Mouse (Mus musculus) fibroblast of lung, adult 2 months (primary cell): ENCODE measurements around the gene 1110002E22Rik.

ENCODE experiments used
- DNase-seq: peaks from one replicate; pipeline ENCODE4 v3.0.0-alpha.2; 2011; ENCODE audit warnings: low read depth

1110002E22Rik gene

GRCm38 (mm10) chr3:138064732-138065645, at the start of gene 1110002E22Rik:
1110002E22Rik (plus strand) TSS chr3:138065052.
- no peak for DNase-seq

GRCm38 (mm10) chr3:138016810-138017209, 48.0 kb upstream of the 1110002E22Rik start:
- no peak for DNase-seq

- no peak for DNase-seq
Measured at GRCm38 (mm10) chr3:138022003-138022402, 42.8 kb upstream of the 1110002E22Rik start.

- no peak for DNase-seq
Measured at GRCm38 (mm10) chr3:138022651-138023050, 42.2 kb upstream of the 1110002E22Rik start.

GRCm38 (mm10) chr3:138026286-138026685, 38.6 kb upstream of the 1110002E22Rik start:
- DNase-seq: peak; percentile 62

- DNase-seq: peak; percentile 58
Measured at GRCm38 (mm10) chr3:138027575-138028362, 37.1 kb upstream of the 1110002E22Rik start.

GRCm38 (mm10) chr3:138029351-138029750, 35.5 kb upstream of the 1110002E22Rik start:
- DNase-seq: peak; percentile 75

- DNase-seq: no peak
Measured at GRCm38 (mm10) chr3:138030563-138030962, 34.3 kb upstream of the 1110002E22Rik start.

GRCm38 (mm10) chr3:138033986-138034385, 30.9 kb upstream of the 1110002E22Rik start:
- DNase-seq: no peak

- no peak for DNase-seq
Measured at GRCm38 (mm10) chr3:138040938-138041337, 23.9 kb upstream of the 1110002E22Rik start.

- no peak for DNase-seq
Measured at GRCm38 (mm10) chr3:138041591-138042301, 23.1 kb upstream of the 1110002E22Rik start.

GRCm38 (mm10) chr3:138043316-138043715, 21.5 kb upstream of the 1110002E22Rik start:
- DNase-seq: no peak

GRCm38 (mm10) chr3:138049555-138049954, 15.3 kb upstream of the 1110002E22Rik start:
- DNase-seq: no peak

GRCm38 (mm10) chr3:138050772-138051171, 14.1 kb upstream of the 1110002E22Rik start:
- DNase-seq: no peak

- DNase-seq: no peak
Measured at GRCm38 (mm10) chr3:138051431-138051830, 13.4 kb upstream of the 1110002E22Rik start.

- peak; percentile 54 for DNase-seq
Measured at GRCm38 (mm10) chr3:138053969-138054368, 10.9 kb upstream of the 1110002E22Rik start.

GRCm38 (mm10) chr3:138056976-138057375, 7.9 kb upstream of the 1110002E22Rik start:
- no peak for DNase-seq

- no peak for DNase-seq
Measured at GRCm38 (mm10) chr3:138058226-138058625, 6.6 kb upstream of the 1110002E22Rik start.

- no peak for DNase-seq
Measured at GRCm38 (mm10) chr3:138060429-138060828, 4.4 kb upstream of the 1110002E22Rik start.

- peak; percentile 55 for DNase-seq
Measured at GRCm38 (mm10) chr3:138061205-138061911, 3.5 kb upstream of the 1110002E22Rik start.

GRCm38 (mm10) chr3:138062673-138063072, 2.2 kb upstream of the 1110002E22Rik start:
- DNase-seq: no peak
